Mouse (Mus musculus) spleen, embryonic (tissue): ENCODE data around the gene Tprkb.
"Not testable (repeated sequence)": the region's sequence is repeated elsewhere in the genome, so short reads cannot be mapped to it uniquely, and the experiment has no call there.

Experiments
- CTCF ChIA-PET: fragments of 350-600 bp; sonication (Branson Sonifier 250); formaldehyde crosslinking; loops from one replicate; lab custom pipeline; 2022; lab: Charles Lee

Gene Tprkb

DNA sequence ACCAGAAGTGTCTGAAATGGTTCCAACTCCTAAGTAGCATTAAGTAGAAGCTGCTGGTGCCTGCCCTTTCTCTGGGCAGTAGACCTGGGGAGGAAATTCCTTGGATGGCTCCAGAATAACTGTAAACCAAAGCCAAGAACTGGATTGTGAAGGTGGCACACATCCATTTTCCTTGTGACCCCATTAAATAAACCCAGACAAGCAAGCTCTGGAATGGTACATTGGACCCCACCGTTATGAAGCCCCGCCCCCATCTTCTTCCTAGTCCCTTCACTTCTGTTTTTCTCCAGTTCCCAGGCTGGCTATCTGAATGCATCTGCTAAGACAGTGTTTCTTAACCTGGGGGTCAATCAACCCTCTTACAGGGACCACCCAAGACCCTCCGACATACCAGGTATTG is at the start of gene Tprkb:
Gene Tprkb, plus strand, starts transcription at position 279 of the 400 bp plus-strand sequence.
- CTCF ChIA-PET, result no interaction called here

DNA sequence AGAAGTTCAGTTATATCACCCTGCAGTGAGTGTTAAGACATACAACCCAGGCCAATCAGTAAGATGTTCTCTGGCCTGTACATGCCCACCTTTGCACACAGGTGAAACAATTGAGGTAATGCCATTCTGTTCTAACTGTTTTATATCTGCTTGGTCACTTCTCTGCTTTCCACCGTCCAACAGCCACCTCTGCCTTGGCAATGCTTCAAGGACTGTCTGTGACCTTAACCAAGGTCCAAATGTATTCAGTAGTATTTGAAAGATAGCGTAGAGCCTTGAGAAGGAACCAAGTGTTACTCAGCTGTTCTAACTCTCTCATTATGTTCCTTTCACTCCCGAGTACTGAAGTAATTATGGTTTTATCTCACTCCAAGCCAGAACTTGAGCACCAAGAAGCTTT is 49.1 kb upstream of the Tprkb start:
- CTCF ChIA-PET, result no interaction called here

GRCm38 (mm10) chr6:85863136-85863535 is 48.5 kb upstream of the Tprkb start:
- CTCF ChIA-PET, result no interaction called here

GRCm38 (mm10) chr6:85863840-85864239 is 47.8 kb upstream of the Tprkb start:
- CTCF ChIA-PET, result no interaction called here

DNA sequence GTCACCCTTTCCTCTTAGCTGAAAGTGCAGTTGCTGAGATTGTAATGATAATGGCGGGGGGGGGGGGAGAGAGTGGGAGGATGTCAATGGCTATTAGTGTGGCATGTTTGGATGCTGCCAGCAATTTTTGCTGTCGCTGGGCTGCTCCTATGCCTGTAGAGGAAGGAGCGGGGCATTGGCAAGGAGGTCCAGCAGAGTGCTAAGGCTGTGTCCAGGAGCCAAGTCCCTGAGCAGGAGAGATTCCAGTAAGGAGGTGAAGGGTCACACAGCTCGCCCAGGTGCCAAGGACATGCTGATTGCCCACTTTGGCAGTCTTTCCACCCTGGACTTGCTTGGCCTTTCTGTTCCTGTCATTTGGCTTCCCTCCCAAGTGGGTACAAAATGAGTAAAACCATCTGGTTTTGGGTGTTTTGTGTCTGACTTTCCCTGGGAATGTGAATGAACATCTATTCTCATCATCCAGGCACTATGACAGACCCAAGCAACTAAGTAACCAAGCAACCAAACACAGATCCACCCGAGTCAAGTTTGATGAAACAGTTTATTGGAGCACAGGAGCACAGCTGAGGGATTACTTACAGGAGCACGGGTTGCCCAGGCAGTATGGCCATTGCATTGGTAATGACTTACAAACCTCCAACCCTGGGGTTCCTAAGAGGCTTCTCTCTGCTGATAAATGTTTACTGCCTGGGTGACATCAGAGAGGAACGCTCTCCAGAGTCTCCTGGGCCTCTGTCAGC is 46.6 kb upstream of the Tprkb start:
- CTCF ChIA-PET, result interaction anchor here (0.6 kb wide), 1 partner anchor 1953 kb away, joined by 6 read pairs; no protein-coding TSS in a partner anchor

DNA sequence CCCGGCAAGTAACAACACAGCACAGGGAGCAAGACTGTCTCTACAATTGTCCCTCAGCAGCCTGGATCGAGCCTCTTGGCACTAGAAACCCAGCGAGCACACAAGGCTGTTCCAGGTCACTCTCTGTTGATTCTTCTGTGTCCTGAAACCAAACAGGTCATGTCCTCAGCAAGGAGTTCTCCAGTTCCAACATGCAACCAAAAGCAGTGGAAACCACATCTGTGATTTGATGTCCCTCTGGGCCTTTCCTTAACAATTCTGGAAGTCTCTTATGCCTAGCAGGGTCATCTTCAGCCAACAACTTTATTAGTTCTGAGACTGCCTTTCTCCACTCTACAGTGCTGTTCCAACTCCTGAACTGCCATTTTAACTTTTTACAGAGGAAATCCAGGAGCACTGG is 45.5 kb upstream of the Tprkb start:
- CTCF ChIA-PET, result not testable (repeated sequence)

GRCm38 (mm10) chr6:85866995-85867394 is 44.7 kb upstream of the Tprkb start:
- CTCF ChIA-PET, result not testable (repeated sequence)

DNA sequence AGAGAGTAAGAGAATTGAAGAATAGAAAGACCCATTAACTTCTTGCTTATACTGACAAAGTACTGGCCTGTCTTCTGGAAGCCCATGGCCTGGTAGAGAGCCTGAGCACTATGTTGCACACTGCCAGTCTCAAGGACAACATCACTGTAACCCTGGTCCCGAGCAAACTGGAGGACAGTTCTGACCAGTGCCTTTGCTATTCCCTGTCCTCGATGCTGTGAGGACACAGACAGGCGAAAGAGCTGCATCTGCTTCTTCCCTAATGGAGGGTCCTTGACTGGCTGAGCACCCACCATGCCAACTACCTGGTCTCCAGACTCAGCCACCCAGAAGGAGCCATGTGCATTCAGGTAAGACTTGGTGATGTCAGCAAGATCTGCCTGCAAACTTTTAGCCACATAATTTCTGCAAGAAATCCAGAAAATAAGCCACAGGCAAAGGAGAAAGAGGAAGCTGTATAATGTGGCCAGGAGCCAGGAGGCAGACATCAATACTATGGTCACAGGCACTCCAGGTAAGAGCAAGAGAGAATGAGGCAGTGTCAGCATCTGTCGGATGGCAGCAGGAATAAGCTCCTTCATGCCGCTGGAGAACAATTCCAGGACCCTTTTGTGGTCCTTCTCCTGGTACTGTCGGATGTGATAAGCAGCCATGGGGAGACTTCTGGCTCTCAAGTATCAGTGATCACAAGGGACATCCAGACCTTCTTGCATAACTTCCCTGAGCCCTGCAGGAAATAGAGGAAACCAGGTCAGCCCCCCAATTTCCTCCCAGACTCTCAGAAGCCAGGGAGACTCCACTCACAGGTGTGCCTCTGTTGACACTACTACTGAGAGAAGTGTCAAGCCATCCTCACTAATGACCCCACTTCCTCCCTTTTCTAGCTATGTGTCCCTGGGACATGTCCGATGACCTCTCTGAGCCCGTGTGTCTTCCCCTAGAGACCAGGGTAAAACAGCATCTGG is 43.7 kb upstream of the Tprkb start:
- CTCF ChIA-PET, result no interaction called here

GRCm38 (mm10) chr6:85869006-85869405 is 42.7 kb upstream of the Tprkb start, which contains the start of gene Nat8f2:
Gene Nat8f2, minus strand, starts transcription at chr6:85869158.
- CTCF ChIA-PET, result not testable (repeated sequence)

DNA sequence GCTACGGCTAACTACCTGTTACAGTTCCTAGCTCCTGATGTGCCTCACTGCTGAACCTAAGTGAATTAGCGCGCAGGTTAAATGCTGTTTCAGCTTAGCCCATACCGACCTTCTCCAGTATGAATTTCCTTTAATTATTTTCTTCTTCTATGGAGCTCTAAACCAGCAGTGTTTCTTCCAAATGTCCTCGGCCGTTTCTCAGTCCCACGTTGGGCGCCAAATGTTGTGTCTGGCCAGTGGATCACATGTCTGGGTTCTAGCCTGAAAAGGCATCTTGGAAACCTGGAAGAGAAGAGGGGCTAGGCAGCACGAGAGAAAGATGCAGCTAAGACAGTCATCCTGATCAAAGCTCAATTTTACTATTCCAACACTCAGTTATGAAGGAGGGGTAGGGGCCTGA is 28.4 kb upstream of the Tprkb start:
- CTCF ChIA-PET, result not testable (repeated sequence)

DNA sequence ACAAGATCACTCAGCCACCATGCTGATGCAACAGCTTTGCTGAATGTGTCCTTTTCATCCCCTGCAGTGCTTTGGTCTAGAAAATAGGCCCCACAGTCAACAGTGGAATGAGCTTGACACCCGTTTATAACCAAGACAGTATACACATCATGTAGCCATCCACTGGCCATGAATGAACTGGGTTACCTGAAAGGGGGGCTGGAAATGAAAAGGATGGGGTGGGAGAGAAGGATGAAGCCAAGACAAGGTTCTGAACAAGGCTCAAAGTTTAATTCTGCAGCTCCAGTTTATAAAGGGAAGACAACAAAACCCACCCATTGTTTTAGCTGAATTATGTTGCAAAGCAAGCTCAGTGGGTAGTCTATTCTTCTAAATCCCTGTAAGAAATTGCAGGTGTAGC is 27.4 kb upstream of the Tprkb start:
- CTCF ChIA-PET, result no interaction called here

DNA sequence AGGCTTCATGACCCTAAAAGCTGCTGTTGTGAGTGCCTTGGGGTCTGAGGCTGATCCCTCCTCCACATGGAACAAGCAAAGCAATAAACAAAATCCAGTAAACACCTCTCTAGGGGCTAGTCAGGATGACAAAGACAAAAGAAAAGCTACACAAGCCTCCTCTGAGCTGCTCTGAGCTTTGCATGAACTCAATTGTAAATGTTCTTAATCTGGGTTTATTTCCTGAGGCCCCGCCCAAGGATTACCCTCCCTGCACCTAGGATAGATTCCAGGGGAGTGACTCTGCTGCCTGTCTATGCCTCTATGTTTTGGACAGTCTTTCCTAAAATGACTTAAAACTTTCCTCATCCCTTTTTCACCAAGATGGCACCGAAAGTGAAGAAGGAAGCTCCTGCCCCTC is 22.7 kb upstream of the Tprkb start:
- CTCF ChIA-PET, result no interaction called here

GRCm38 (mm10) chr6:85895061-85895648 is 16.5 kb upstream of the Tprkb start:
- CTCF ChIA-PET, result not testable (repeated sequence)

DNA sequence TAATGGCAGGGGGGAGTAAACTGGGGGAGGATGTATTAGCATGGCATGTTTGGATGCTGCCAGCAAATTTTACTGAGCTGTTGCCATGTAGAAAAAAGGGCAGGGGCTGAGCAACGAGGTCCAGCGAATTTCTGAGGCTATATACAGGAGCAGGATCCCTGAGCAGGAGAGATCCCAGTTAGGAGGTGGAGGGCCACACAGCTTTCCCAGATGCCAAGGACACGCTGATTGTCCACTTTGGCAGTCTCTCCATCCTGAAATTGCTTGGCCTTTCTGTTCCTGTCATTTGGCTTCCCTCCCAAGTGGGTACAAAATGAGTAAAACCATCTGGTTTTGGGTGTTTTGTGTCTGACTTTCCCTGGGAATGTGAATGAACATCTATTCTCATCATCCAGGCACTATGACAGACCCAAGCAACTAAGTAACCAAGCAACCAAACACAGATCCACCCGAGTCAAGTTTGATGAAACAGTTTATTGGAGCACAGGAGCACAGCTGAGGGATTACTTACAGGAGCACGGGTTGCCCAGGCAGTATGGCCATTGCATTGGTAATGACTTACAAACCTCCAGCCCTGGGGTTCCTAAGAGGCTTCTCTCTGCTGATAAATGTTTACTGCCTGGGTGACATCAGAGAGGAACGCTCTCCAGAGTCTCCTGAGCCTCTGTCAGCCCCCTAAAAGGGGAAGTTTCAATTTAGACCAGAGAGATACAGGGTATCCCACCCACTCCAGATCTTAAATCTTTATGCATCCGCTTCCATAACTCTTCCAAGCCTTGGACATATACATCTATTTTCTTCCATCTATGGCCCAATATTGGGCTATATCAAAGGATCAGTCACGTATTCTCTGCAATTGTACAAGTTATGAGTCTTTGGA is 12.8 kb upstream of the Tprkb start:
- CTCF ChIA-PET, result not testable (repeated sequence)

- CTCF ChIA-PET, result no interaction called here
Measured at GRCm38 (mm10) chr6:85902303-85902702, 9.4 kb upstream of the Tprkb start.

DNA sequence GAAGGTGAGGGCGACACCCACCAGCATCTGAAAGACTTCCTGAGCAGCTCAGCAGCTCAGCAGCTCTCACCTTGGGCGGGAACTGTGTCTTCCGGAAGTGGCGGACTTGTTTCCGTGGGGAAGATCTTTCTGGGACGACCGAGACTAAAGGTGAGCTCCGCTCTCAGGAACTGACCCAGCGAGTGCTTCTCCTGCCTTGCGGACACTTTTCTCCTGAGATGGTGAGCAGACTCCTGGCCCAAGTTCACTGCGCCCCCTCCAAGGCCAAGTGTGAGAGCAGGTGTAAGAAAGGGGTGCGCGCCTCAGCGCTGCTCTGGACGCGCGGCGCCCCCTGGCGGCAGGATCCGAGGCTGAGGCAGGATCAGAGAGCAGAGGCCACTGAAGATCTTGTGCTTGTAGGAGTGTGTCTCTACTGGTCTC is 7.0 kb upstream of the Tprkb start, which contains the start of gene Nat8f4:
Gene Nat8f4, minus strand, starts transcription at position 243 of the 420 bp plus-strand sequence.
- CTCF ChIA-PET, result interaction anchor here (0.6 kb wide), 1 partner anchor 10 kb away, joined by 4 read pairs; no protein-coding TSS in a partner anchor

DNA sequence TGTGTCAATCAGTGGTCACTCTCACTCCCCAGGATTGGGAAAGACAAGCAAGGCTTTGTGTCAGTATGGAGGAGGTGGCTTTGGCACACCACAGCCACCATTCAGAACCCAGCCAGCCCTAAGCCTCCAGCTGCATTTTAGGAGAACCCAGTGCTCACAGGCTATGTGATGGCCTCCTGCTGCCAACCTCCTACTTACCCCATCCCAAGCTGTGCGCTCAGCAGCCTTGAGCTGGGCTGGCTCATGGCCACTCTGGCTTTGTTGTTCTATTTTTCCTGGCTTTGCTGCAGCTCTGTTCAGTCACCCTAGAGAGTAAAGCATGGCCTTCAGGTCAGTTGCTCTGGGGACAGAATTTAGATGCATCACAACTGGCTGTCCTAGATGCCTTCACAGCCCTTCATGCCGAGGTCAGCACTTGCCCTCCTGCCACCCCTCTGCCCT is 4.7 kb upstream of the Tprkb start:
- CTCF ChIA-PET, result not testable (repeated sequence)

- CTCF ChIA-PET, result no interaction called here
Measured at GRCm38 (mm10) chr6:85908341-85908740, 3.3 kb upstream of the Tprkb start.

GRCm38 (mm10) chr6:85909704-85910103 is 2.0 kb upstream of the Tprkb start:
- CTCF ChIA-PET, result no interaction called here

GRCm38 (mm10) chr6:85915141-85915538 is 3.5 kb downstream of the Tprkb start:
- CTCF ChIA-PET, result interaction anchor here (0.8 to 1.2 kb wide), 4 partner anchors 11 to 89 kb away, joined by 3 to 4 read pairs (median 3); partner anchors contain the start of gene Nat8f4
